Mouse (Mus musculus): ENCODE data around the gene Fcgr4.

Fcgr4 gene

GRCm38 (mm10) chr1:171011733-171012132 is 7.0 kb upstream of the Fcgr4 start:
- no peak for DNase-seq (ENCODE audit: low spot score)

DNA sequence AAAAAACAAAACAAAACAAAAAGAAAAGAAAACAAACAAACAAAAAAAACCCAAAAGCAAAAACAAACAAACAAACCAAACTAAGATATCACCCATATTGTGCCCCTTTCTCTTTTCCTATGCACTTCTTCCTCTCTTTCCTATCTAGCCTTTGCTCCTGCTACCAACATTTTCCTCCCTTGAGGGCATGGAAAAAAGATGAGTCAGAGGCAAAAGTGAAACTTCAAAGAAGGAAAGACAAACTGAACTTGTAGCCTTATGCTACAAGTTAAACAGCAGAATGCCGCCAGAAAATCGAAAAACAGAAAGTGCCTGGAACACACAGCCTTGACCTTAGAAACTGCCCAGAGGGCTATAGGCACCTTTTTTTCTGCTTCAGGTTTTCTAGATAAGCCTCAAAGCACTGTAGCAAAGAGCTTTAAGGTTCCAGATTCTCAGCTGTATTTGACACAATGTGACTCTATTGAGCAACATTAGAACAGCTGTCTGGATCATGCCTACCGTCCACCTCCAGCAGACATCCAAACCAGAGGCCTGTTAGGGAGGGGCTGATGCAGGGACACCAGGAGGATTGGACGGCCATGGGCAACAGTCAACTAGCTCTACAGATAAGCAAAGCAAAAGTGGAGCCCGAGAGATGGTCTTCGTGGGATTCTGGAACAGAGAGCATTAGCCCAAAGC is 1.9 kb upstream of the Fcgr4 start:
- no peak for DNase-seq (ENCODE audit: low spot score)

DNA sequence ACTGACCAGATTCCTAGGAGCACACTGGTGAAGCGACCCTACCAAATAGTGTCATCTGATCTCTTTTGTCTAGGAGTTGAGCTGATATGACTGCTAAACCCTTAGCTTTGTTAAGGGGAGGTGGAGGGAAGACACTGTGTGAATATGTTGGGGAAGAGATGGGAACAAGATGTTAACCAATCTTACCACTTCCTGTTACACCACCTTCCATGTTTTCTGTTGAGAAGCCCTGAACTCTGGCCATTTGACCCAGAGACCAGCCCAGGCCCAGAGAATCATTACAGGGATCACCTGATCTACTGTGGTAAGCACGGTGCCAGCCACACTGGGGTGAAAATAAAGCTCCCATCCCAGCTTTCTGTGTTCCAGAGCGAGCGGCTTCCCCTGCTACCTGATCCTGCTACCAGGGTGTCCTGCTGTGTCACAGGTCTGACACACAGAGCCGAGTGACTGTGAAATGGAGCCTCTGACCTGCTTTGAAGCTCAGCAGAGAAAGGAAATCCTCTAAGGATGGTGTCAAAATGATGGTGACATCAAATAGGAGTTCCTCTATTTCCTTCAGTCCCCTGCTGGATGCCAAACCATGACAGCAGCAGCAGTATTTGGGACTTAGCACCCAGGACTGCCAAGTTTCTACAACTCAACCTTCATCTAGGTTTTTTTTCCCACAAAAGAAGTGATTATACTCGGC is 1.1 kb upstream of the Fcgr4 start:
- no peak for DNase-seq (ENCODE audit: low spot score)

DNA sequence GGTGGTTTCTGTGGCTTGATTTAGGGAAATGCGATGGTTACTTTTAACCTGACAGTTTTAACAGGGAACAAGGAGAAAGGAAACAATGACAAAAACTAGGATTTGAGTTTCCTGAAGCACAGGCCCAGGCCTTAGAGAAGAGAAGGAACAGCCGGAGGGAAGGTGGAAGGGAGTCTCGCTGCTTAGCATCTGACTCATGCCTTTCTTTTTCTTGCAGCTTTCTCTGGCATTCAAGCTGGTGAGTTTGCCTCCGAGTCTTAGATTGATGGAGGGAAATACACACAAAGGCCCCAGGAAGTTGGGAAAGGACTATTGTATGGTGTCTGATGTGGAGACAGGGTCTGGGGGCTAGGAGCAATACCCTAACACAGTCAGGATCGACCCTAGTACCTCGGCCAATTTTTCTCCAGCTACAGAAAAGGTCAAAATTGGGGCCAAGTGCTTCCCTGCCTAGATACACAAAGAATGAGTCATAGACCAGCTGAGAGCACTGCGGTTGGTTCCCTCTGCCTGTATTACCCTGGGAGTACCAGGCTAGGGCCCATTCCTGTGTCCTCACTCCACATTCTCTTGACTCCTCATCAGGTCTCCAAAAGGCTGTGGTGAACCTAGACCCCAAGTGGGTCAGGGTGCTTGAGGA is 711 bp downstream of the Fcgr4 start:
- no peak for DNase-seq (ENCODE audit: low spot score)

DNA sequence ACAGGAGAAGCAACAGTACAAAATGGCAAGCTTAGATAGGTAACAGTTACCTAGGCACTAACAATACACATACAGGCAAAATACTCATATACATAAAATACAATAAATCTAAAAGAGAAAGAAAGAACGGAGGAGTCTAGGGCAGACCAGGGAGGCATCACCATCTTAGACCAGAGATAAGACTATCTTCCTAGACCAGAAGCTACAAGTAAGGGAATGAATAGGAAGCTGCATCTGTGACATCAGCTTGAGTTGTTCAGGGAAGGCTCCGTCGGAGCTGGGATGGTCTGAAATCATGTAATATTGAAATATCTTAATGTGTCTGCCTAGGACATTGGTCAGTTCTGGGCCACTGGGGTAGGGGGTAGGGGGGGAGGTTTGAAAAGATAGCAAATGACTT is 13.0 kb downstream of the Fcgr4 start:
- no peak for DNase-seq (ENCODE audit: low spot score)

- no peak for DNase-seq (ENCODE audit: low spot score)
Observed at GRCm38 (mm10) chr1:171032691-171033090, 14.0 kb downstream of the Fcgr4 start.

DNA sequence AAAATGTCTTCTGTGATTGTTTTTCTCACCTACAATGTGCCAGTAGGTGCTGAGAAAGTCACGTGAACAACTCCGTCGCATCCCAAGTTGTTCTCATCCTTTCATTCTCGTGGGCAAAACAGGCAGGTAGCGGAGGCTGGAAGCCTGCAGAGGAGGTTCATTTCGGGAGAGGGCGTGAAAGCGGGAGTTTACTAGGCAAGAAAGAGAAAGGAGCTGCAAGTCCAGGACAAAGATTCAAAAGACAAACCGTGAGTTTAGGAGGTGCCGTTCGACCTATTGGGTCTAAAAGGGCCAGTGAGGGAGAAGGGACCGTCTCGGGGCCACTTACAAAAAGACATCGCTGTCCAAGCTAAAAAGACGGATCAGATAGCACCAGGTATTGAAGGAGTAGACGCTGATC is 14.5 kb downstream of the Fcgr4 start:
- no peak for DNase-seq (ENCODE audit: low spot score)

GRCm38 (mm10) chr1:171033756-171034155 is 15.0 kb downstream of the Fcgr4 start:
- DNase-seq (ENCODE audit: low spot score), result peak; percentile 94

- no peak for DNase-seq (ENCODE audit: low spot score)
Observed at GRCm38 (mm10) chr1:171034201-171034600, 15.5 kb downstream of the Fcgr4 start.

- DNase-seq (ENCODE audit: low spot score), result no peak
Observed at GRCm38 (mm10) chr1:171035611-171036010, 16.9 kb downstream of the Fcgr4 start.

DNA sequence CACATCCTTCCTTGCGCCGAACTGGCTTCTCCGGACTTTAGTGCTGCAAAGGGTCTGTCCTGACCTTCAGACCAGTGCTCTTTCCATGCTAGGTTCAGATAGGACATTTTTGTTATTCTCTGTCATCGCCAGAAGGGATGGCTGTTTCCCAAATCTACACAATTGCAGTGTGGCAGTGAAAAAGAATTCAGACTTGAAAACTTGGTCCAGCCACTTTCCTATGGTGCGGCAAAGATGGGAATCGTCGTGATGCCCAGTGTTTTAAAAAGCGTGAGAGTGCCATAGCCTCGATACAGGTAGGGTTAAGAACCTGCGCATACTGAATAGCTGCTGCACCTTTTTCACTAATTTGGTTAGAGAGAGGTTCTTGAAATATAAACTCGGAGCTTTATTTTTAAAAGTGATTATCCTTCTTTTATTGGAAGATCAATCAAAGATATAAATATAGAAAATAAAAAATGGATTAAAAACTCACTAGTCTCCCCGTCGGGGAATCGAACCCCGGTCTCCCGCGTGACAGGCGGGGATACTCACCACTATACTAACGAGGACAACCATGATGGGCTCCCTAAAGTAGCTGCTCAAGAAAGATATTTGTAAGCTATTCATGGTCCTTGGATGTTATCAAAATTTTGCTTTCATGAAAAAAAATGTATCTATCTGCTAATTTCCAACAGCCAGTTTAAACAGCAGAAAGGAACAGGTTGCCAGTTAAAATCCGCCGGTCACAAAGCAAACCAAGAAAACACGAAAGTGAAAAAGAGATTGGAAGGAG is 18.0 kb downstream of the Fcgr4 start:
- DNase-seq (ENCODE audit: low spot score), result peak; percentile 90

GRCm38 (mm10) chr1:171037861-171038721 is 19.4 kb downstream of the Fcgr4 start:
- DNase-seq (ENCODE audit: low spot score), result peak; percentile 92

- DNase-seq (ENCODE audit: low spot score), result peak; percentile 50
Observed at GRCm38 (mm10) chr1:171039135-171039534, 20.4 kb downstream of the Fcgr4 start.

DNA sequence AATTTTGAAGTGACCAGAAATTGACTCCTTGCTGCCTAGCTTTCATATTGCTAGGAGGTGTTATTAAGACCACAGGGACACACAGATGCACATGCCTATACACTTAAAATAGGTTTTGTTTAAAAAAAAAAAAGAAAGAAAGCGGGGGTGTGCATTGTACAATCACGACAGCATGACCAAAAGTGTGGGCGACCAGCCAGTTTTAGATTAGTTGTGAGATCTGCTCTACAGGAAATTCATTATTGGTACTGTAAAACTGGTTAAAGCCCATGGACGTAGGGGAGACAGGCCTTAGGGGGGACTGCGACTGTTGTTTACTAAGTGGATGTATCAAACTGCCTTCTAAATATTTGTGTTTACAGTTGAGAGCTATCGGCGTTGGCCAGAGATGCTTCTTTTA is 21.2 kb downstream of the Fcgr4 start:
- no peak for DNase-seq (ENCODE audit: low spot score)

GRCm38 (mm10) chr1:171043594-171044153 is 25.0 kb downstream of the Fcgr4 start:
- DNase-seq (ENCODE audit: low spot score), result peak; percentile 29

DNA sequence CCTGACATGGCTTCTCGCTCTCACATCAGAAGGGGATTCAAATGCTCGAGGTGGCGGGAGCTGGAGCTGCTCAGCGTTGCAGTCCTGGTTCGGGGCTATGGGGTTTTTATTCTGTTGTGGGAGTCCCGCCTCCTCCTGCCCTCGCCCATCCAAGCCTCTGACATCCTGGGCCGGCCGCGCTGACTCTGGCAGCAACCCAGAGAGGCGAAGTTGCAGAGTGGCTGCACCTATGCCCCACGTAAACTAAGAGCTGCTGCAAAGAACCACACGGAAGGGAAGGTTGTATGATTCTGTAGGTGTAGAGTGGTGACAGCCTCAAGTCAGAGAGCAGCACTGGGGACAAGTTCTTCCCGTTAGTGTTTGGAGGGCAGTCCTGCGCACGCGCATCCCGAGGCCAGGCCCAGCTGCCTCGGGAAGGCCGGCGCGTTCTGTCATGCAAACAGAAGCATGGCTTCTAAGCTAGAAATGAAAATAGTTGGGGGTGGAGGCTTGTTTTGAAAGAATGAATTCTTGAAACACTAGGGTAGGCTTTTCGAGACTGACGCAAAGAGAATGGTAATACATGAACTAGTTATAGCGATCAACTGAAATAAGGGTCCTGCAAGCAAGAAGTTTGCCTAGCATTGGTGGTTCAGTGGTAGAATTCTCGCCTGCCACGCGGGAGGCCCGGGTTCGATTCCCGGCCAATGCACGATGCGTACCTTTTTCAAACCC is 25.8 kb downstream of the Fcgr4 start:
- DNase-seq (ENCODE audit: low spot score), result peak; percentile 89

DNA sequence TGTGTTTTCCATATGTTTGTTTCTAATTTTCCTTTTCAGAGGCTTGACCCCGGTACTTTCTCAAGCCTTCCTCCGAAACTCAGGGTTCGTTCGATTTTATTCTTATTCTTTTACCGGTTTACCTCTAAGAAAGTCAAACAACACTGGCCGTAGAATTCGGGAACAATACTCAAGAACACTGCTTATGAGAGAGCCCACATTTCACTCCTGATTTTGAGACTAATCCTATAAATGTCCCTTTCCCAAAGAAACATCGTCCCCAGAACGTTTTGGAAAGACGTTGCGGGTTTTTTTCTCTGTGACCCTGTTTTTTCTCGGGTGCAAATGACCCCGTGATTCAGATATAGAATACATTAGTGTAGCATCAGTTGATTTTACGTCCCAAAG is 26.4 kb downstream of the Fcgr4 start:
- DNase-seq (ENCODE audit: low spot score), result peak; percentile 63

GRCm38 (mm10) chr1:171046501-171046900 is 27.8 kb downstream of the Fcgr4 start:
- no peak for DNase-seq (ENCODE audit: low spot score)

- no peak for DNase-seq (ENCODE audit: low spot score)
Observed at GRCm38 (mm10) chr1:171049263-171049662, 30.5 kb downstream of the Fcgr4 start.

DNA sequence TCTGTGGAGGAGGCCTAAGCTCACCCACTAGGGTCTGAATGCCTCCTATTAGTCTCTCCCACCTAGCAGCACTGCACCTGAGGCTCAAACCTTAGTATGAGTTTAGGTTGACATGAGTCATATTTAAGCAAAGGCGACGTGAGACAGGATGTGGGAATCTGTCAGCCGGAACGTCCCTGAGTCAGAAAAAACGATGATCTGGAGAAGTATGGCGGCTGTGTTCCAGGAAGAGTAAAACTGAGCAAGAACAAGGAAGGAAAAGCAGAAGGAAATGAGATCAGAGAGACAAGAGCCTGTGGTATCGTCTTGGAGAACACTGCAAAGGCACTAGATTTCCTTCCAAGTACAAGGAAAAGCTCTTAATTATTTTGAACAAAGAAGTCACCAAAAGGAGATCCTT is 32.1 kb downstream of the Fcgr4 start:
- no peak for DNase-seq (ENCODE audit: low spot score)

GRCm38 (mm10) chr1:171053305-171053704 is 34.6 kb downstream of the Fcgr4 start:
- no peak for DNase-seq (ENCODE audit: low spot score)

All from retina, embryonic 14.5 days (tissue).